Mouse (Mus musculus) heart, postnatal 36 days (tissue): ENCODE data around the gene Grasp. TPM values are rescaled to one million over a fixed set of nuclear protein-coding genes. Genes with fewer than 3 reads are reported as not detected.

Source experiments
- DNase-seq, 2 experiments: peaks; one replicate each; pipeline ENCODE4 v3.0.0; 2021 to 2022
- intact Hi-C: fragments of 180-260 bp; cut with DNase I; formaldehyde crosslinking; loops from one replicate; pipeline ENCODE4 v1.15.1; 2025
- total RNA-seq, 2 experiments: library from RNA; stranded (reverse); gene quantifications; 2 replicates each; pipeline ENCODE4 v1.2.3; 2021

The Grasp gene
- total RNA-seq, 2 experiments from 2014 or later: 10.7 to 12.0 TPM

- intact Hi-C loops: loop anchor here (1.0 to 5.0 kb wide), 3 partner anchors 19 to 741 kb away; no protein-coding TSS in a partner anchor
- DNase-seq: peak; percentile 89 to 93
Observed at GRCm38 (mm10) chr15:101240799-101241204, 16.8 kb downstream of the Grasp start.

GRCm38 (mm10) chr15:101241236-101241635, 17.2 kb downstream of the Grasp start:
- intact Hi-C loops: loop anchor here (1.0 to 5.0 kb wide), 3 partner anchors 19 to 741 kb away; no protein-coding TSS in a partner anchor
- no peak for DNase-seq

- DNase-seq: no peak
Observed at GRCm38 (mm10) chr15:101241853-101242252, 17.9 kb downstream of the Grasp start.

GRCm38 (mm10) chr15:101242645-101243044, 18.7 kb downstream of the Grasp start:
- intact Hi-C loops: loop anchor here (5.0 kb wide), 1 partner anchor 740 kb away; no protein-coding TSS in a partner anchor

More at GRCm38 (mm10) chr15:101241853-101242252, 17.9 kb downstream of the Grasp start:
- intact Hi-C loops: loop anchor here (1.0 to 5.0 kb wide), 3 partner anchors 18 to 740 kb away; no protein-coding TSS in a partner anchor

GRCm38 (mm10) chr15:101244012-101244411, 20.0 kb downstream of the Grasp start:
- intact Hi-C loops: loop anchor here (5.0 kb wide), 1 partner anchor 738 kb away; no protein-coding TSS in a partner anchor
- DNase-seq: no peak

More at GRCm38 (mm10) chr15:101242645-101243044, 18.7 kb downstream of the Grasp start:
- DNase-seq: peak; percentile 54 to 60

- intact Hi-C loops: loop anchor here (1.0 kb wide), 1 partner anchor 20 kb away; no protein-coding TSS in a partner anchor
- peak; percentile 92 to 96 for DNase-seq
Observed at GRCm38 (mm10) chr15:101246231-101247154, 22.5 kb downstream of the Grasp start.

GRCm38 (mm10) chr15:101247155-101247498, 23.1 kb downstream of the Grasp start:
- DNase-seq: no peak
- intact Hi-C loops: no loop called here

GRCm38 (mm10) chr15:101248029-101248710, 24.2 kb downstream of the Grasp start:
- intact Hi-C loops: no loop called here
- DNase-seq: peak in 1 of 2 experiments; percentile 58

GRCm38 (mm10) chr15:101250220-101250800, 26.3 kb downstream of the Grasp start:
- DNase-seq: no peak
- intact Hi-C loops: no loop called here

- intact Hi-C loops: no loop called here
- no peak for DNase-seq
Observed at GRCm38 (mm10) chr15:101251930-101252329, 27.9 kb downstream of the Grasp start.

- intact Hi-C loops: no loop called here
- DNase-seq: no peak
Observed at GRCm38 (mm10) chr15:101252614-101253013, 28.6 kb downstream of the Grasp start.

GRCm38 (mm10) chr15:101253563-101253885, 29.5 kb downstream of the Grasp start:
- DNase-seq: no peak
- intact Hi-C loops: no loop called here

GRCm38 (mm10) chr15:101253886-101254795, 30.2 kb downstream of the Grasp start, which contains the start of gene Nr4a1:
TSS of gene Nr4a1 (plus strand) at chr15:101254269.
- intact Hi-C loops: no loop called here

GRCm38 (mm10) chr15:101255842-101256462, 32.0 kb downstream of the Grasp start:
- intact Hi-C loops: no loop called here
- DNase-seq: no peak

More at GRCm38 (mm10) chr15:101253886-101254795, 30.2 kb downstream of the Grasp start, which contains the start of gene Nr4a1:
- DNase-seq: peak; percentile 83 to 85

GRCm38 (mm10) chr15:101256463-101257206, 32.6 kb downstream of the Grasp start:
- DNase-seq: no peak
- intact Hi-C loops: no loop called here

- intact Hi-C loops: no loop called here
- no peak for DNase-seq
Observed at GRCm38 (mm10) chr15:101258420-101258819, 34.4 kb downstream of the Grasp start.

- intact Hi-C loops: loop anchor here (1.0 kb wide), 1 partner anchor 19 kb away; no protein-coding TSS in a partner anchor
- no peak for DNase-seq
Observed at GRCm38 (mm10) chr15:101259922-101260321, 35.9 kb downstream of the Grasp start.

- DNase-seq: peak; percentile 82 to 86
- intact Hi-C loops: loop anchor here (1.0 kb wide), 1 partner anchor 19 kb away; no protein-coding TSS in a partner anchor
Observed at GRCm38 (mm10) chr15:101260387-101260786, 36.4 kb downstream of the Grasp start.
